Mouse (Mus musculus) CD8-positive naive resting alpha-beta T cell, adult 2 months (primary cell): ENCODE measurements around the gene C2cd4b.
"Not testable (repeated sequence)": the region's sequence is repeated elsewhere in the genome, so short reads cannot be mapped to it uniquely, and the experiment has no call there.

ENCODE experiments used
- DNase-seq, 2 experiments: peaks; one replicate each; pipeline ENCODE4 v3.0.0; 2022; ENCODE audit warnings: low read depth in 2 of 2, low spot score in 2 of 2

Gene C2cd4b

GRCm38 (mm10) chr9:67759163-67759955 lies at the start of gene C2cd4b:
Gene C2cd4b (plus strand): TSS chr9:67759437.
- no peak for DNase-seq

GRCm38 (mm10) chr9:67711051-67711877 lies 48.0 kb upstream of the C2cd4b start:
- DNase-seq: peak; percentile 14 to 19

- DNase-seq: no peak
Observed at GRCm38 (mm10) chr9:67712146-67712545, 47.1 kb upstream of the C2cd4b start.

GRCm38 (mm10) chr9:67717081-67717480 lies 42.2 kb upstream of the C2cd4b start:
- no peak for DNase-seq

GRCm38 (mm10) chr9:67718596-67718995 lies 40.6 kb upstream of the C2cd4b start:
- no peak for DNase-seq

GRCm38 (mm10) chr9:67720150-67720549 lies 39.1 kb upstream of the C2cd4b start:
- DNase-seq: no peak

GRCm38 (mm10) chr9:67722378-67722777 lies 36.9 kb upstream of the C2cd4b start:
- no peak for DNase-seq

GRCm38 (mm10) chr9:67725196-67725595 lies 34.0 kb upstream of the C2cd4b start:
- no peak for DNase-seq

- DNase-seq: no peak
Observed at GRCm38 (mm10) chr9:67733716-67734115, 25.5 kb upstream of the C2cd4b start.

GRCm38 (mm10) chr9:67735426-67735825 lies 23.8 kb upstream of the C2cd4b start:
- DNase-seq: no peak

GRCm38 (mm10) chr9:67741256-67741655 lies 18.0 kb upstream of the C2cd4b start:
- DNase-seq: no peak

GRCm38 (mm10) chr9:67753411-67754182 lies 5.6 kb upstream of the C2cd4b start:
- no peak for DNase-seq

GRCm38 (mm10) chr9:67754713-67755112 lies 4.5 kb upstream of the C2cd4b start:
- no peak for DNase-seq

GRCm38 (mm10) chr9:67758686-67759085 lies 551 bp upstream of the C2cd4b start:
- no peak for DNase-seq

- not testable (repeated sequence) for DNase-seq
Observed at GRCm38 (mm10) chr9:67759956-67760764, 923 bp downstream of the C2cd4b start.

- DNase-seq: no peak
Observed at GRCm38 (mm10) chr9:67760991-67761390, 1.8 kb downstream of the C2cd4b start.

- no peak for DNase-seq
Observed at GRCm38 (mm10) chr9:67763326-67763725, 4.1 kb downstream of the C2cd4b start.

GRCm38 (mm10) chr9:67766405-67766804 lies 7.2 kb downstream of the C2cd4b start:
- no peak for DNase-seq

GRCm38 (mm10) chr9:67766948-67767347 lies 7.7 kb downstream of the C2cd4b start:
- DNase-seq: no peak

GRCm38 (mm10) chr9:67768843-67769242 lies 9.6 kb downstream of the C2cd4b start:
- no peak for DNase-seq

GRCm38 (mm10) chr9:67769401-67769800 lies 10.2 kb downstream of the C2cd4b start:
- DNase-seq: no peak
